Mouse (Mus musculus) limb, embryonic 13.5 days (tissue): Measurements from ENCODE around the gene Spire2. TPM values are rescaled to one million over a fixed set of nuclear protein-coding genes. Genes with fewer than 3 reads are reported as not detected.

Experiments used
- ATAC-seq: fragments of 200-750 bp; cut with Nextera tagmentation; 2 replicates; pipeline ENCODE4 v1.8.0; 2017; ENCODE audit warnings: low read depth, moderate number of reproducible peaks, moderate TSS enrichment; ENCODE audit not compliant: low FRiP score
- H3K27ac ChIP-seq: fragments of 300-500 bp; sonication (generic); 2 replicates; pipeline ENCODE4 v1.5.1; 2015; ENCODE audit warnings: inconsistent platforms, mild to moderate bottlenecking, moderate library complexity
- H3K27me3 ChIP-seq: fragments of 300-500 bp; sonication (generic); 2 replicates; pipeline ENCODE4 v1.6.1; 2015; ENCODE audit warnings: mild to moderate bottlenecking, inconsistent platforms
- H3K36me3 ChIP-seq: fragments of 300-500 bp; sonication (generic); 2 replicates; pipeline ENCODE4 v1.6.1; 2015; ENCODE audit warnings: inconsistent platforms, mild to moderate bottlenecking, moderate library complexity
- H3K4me1 ChIP-seq: fragments of 300-500 bp; sonication (generic); 2 replicates; pipeline ENCODE4 v1.6.1; 2015; ENCODE audit warnings: inconsistent platforms
- H3K4me2 ChIP-seq: fragments of 300-500 bp; sonication (generic); replicated peaks from 2 replicates; pipeline ENCODE4 v1.6.1; 2015; ENCODE audit warnings: inconsistent platforms, mild to moderate bottlenecking, moderate library complexity
- H3K4me3 ChIP-seq: fragments of 300-500 bp; sonication (generic); 2 replicates; pipeline ENCODE4 v1.5.1; 2015; ENCODE audit warnings: moderate library complexity, mild to moderate bottlenecking, inconsistent platforms
- H3K9ac ChIP-seq: fragments of 300-500 bp; sonication (generic); 2 replicates; pipeline ENCODE4 v1.6.1; 2015; ENCODE audit warnings: mild to moderate bottlenecking, inconsistent platforms
- H3K9me3 ChIP-seq: fragments of 300-500 bp; sonication (generic); 2 replicates; pipeline ENCODE4 v1.6.1; 2016; ENCODE audit warnings: inconsistent platforms
- WGBS: fragments of 180-500 bp; shearing (Covaris S2); methylation state at CpG from one replicate; pipeline ENCODE4 v1.1.7; 2015; 5-methylcytosine and 5-hydroxymethylcytosine counted together
- polyA plus RNA-seq: library from polyadenylated mRNA; unstranded; fragments of >200 nt; fragmentation: Nextera tagmentation; extraction: Ambion mirVana; gene quantifications from 2 replicates; pipeline ENCODE4 v1.2.1, GENCODE M21; 2015

The Spire2 gene
- polyA plus RNA-seq, 1 experiment from 2014 or later: 0.80 TPM

- ATAC-seq: no peak
- H3K4me2 ChIP-seq: no peak overlapping the region
- H3K27ac ChIP-seq: no peak overlapping the region
- H3K4me1 ChIP-seq: peaks cover 7% of the 10 kb centered on the region
- H3K9me3 ChIP-seq: no peaks in the 10 kb centered on the region
- 88% methylated on average over 3 of the region's 3 CpGs for WGBS
- no peaks in the 10 kb centered on the region for H3K36me3 ChIP-seq
- H3K27me3 ChIP-seq: peaks cover 31% of the 10 kb centered on the region
- no peak overlapping the region for H3K4me3 ChIP-seq
- H3K9ac ChIP-seq: no peak overlapping the region
Observed at GRCm38 (mm10) chr8:123337475-123337874, 5.0 kb downstream of the Spire2 start.

- no peak overlapping the region for H3K27ac ChIP-seq
- no peak for ATAC-seq
- H3K9me3 ChIP-seq: no peaks in the 10 kb centered on the region
- no peaks in the 10 kb centered on the region for H3K36me3 ChIP-seq
- no peak overlapping the region for H3K9ac ChIP-seq
- no peak overlapping the region for H3K4me2 ChIP-seq
- H3K4me3 ChIP-seq: no peak overlapping the region
- H3K4me1 ChIP-seq: no peaks in the 10 kb centered on the region
- H3K27me3 ChIP-seq: peaks cover 7% of the 10 kb centered on the region; the same call in 1 of the 2 replicates
- WGBS: 95% methylated on average over 4 of the region's 4 CpGs
Observed at GRCm38 (mm10) chr8:123340071-123340470, 7.6 kb downstream of the Spire2 start.

GRCm38 (mm10) chr8:123341040-123342015 lies 8.8 kb downstream of the Spire2 start:
- Histone ChIP-seq H3K9ac (no peak overlapping the region), H3K4me1 (no peaks in the 10 kb centered on the region), H3K27ac (no peak overlapping the region), H3K36me3 (no peaks in the 10 kb centered on the region), H3K9me3 (no peaks in the 10 kb centered on the region), H3K27me3 (no peaks in the 10 kb centered on the region), H3K4me3 (no peak overlapping the region), H3K4me2 (no peak overlapping the region)
- 84% methylated on average over 27 of the region's 27 CpGs for WGBS
- no peak for ATAC-seq

- H3K27ac ChIP-seq: no peak overlapping the region
- H3K4me2 ChIP-seq: no peak overlapping the region
- WGBS: 82% methylated on average over 8 of the region's 8 CpGs
- H3K4me1 ChIP-seq: no peaks in the 10 kb centered on the region
- H3K9me3 ChIP-seq: no peaks in the 10 kb centered on the region
- no peak overlapping the region for H3K9ac ChIP-seq
- no peak overlapping the region for H3K4me3 ChIP-seq
- H3K36me3 ChIP-seq: no peaks in the 10 kb centered on the region
- no peaks in the 10 kb centered on the region for H3K27me3 ChIP-seq
- no peak for ATAC-seq
Observed at GRCm38 (mm10) chr8:123342253-123342652, 9.7 kb downstream of the Spire2 start.

GRCm38 (mm10) chr8:123342911-123343310 lies 10.4 kb downstream of the Spire2 start:
- ATAC-seq: no peak
- Histone ChIP-seq H3K27me3 (no peaks in the 10 kb centered on the region), H3K4me2 (no peak overlapping the region), H3K36me3 (no peaks in the 10 kb centered on the region), H3K4me3 (no peak overlapping the region), H3K27ac (no peak overlapping the region), H3K4me1 (peaks cover 4% of the 10 kb centered on the region; the same call in 1 of the 2 replicates), H3K9me3 (no peaks in the 10 kb centered on the region), H3K9ac (no peak overlapping the region)
- 72% methylated on average over 7 of the region's 7 CpGs for WGBS

DNA sequence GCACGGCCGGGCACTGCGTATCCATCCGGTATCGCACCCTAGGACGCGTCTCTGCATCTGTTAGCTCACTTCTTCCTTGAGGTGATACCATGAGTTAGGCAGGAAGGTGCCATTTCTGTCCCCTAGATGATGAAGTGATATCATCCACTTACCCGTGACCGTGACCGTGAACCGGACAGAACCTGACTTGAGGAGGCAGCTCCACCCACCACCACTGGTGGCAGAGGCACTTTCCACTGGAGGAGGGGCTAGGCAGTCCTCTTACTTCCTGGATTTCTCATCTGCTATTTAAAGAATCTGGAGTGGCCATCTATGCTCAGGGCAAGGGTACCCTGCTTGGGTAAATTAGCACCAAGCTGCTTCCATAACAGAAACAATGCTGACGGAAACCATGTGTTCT lies 10.9 kb downstream of the Spire2 start:
- Histone ChIP-seq H3K9ac (no peak overlapping the region), H3K27me3 (no peaks in the 10 kb centered on the region), H3K4me1 (peaks cover 9% of the 10 kb centered on the region), H3K27ac (no peak overlapping the region), H3K9me3 (no peaks in the 10 kb centered on the region), H3K4me3 (no peak overlapping the region), H3K36me3 (no peaks in the 10 kb centered on the region), H3K4me2 (no peak overlapping the region)
- no peak for ATAC-seq
- WGBS: 81% methylated on average over 12 of the region's 12 CpGs

GRCm38 (mm10) chr8:123345135-123345534 lies 12.6 kb downstream of the Spire2 start:
- Histone ChIP-seq H3K27ac (no peak overlapping the region), H3K9me3 (no peaks in the 10 kb centered on the region), H3K4me1 (peaks cover 16% of the 10 kb centered on the region), H3K4me2 (no peak overlapping the region), H3K36me3 (no peaks in the 10 kb centered on the region), H3K27me3 (no peaks in the 10 kb centered on the region), H3K9ac (no peak overlapping the region), H3K4me3 (no peak overlapping the region)
- 79% methylated on average over 8 of the region's 8 CpGs for WGBS
- no peak for ATAC-seq

GRCm38 (mm10) chr8:123345856-123346255 lies 13.3 kb downstream of the Spire2 start:
- peaks cover 16% of the 10 kb centered on the region for H3K4me1 ChIP-seq
- WGBS: 84% methylated on average over 6 of the region's 6 CpGs
- no peaks in the 10 kb centered on the region for H3K27me3 ChIP-seq
- no peak overlapping the region for H3K27ac ChIP-seq
- H3K9me3 ChIP-seq: no peaks in the 10 kb centered on the region
- H3K4me3 ChIP-seq: no peak overlapping the region
- no peak for ATAC-seq
- no peak overlapping the region for H3K4me2 ChIP-seq
- H3K9ac ChIP-seq: no peak overlapping the region
- no peaks in the 10 kb centered on the region for H3K36me3 ChIP-seq

GRCm38 (mm10) chr8:123347293-123347692 lies 14.8 kb downstream of the Spire2 start:
- Histone ChIP-seq H3K27me3 (no peaks in the 10 kb centered on the region), H3K27ac (no peak overlapping the region), H3K4me2 (no peak overlapping the region), H3K9me3 (no peaks in the 10 kb centered on the region), H3K4me1 (peaks cover 16% of the 10 kb centered on the region), H3K36me3 (no peaks in the 10 kb centered on the region), H3K9ac (no peak overlapping the region), H3K4me3 (no peak overlapping the region)
- 72% methylated on average over 2 of the region's 2 CpGs for WGBS
- ATAC-seq: no peak

DNA sequence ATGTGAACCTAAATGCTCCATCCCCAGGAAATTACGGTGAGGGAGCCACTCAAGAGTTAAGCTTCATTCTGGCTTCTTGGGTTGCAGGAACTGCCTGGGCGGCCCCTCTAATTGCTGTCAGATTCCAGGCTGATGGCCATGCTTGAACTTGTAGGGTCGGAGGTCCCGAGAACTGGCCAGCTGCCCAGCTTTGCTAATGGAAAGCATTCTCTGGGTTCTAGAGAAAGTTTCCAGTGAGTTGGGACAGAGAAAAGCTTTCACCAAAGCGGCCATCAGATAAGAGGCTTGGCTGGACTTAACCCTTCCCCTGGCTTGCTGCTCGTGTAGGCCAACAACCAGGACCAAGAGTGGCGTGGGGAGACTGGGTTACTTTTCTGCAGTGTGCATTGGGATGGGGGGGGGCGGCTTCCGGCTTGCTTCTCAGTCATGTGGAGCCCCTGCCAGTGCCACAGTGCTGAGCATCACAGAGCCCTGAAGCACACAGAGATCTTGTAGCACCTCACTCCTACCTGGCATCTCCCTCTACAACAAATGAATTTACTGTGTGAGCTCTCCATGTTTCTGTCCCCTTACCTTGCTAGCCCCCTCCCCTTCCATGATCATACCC lies 15.8 kb downstream of the Spire2 start:
- peaks cover 7% of the 10 kb centered on the region; the same call in 1 of the 2 replicates for H3K27me3 ChIP-seq
- no peak overlapping the region for H3K9ac ChIP-seq
- no peak overlapping the region for H3K4me3 ChIP-seq
- H3K4me1 ChIP-seq: peaks cover 16% of the 10 kb centered on the region
- WGBS: 30% methylated on average over 9 of the region's 9 CpGs
- H3K4me2 ChIP-seq: 0 out of 2 replicates have a peak overlapping the region, but pooled peaks have one; percentile 7
- no peaks in the 10 kb centered on the region for H3K36me3 ChIP-seq
- no peak for ATAC-seq
- no peaks in the 10 kb centered on the region for H3K9me3 ChIP-seq
- H3K27ac ChIP-seq: no peak overlapping the region

DNA sequence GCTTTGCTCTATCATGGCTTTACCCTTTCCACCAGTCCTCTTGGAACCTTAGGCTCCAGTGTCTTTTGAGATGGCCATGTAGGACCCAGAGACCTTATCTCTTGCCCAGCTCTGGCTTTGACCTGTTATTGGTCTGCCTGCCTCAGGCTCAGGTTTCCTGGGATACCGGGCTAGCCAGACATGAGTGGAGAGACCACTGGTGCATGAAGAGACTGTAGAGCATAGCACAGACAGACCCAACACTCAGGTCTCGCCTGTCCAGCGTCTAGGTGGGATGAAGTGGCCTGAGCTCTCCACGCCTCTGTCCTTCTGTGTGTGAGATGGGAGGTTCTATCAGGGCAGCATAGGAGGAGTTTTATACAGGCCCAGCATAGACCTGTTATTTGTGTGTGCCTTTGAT lies 16.6 kb downstream of the Spire2 start:
- Histone ChIP-seq H3K36me3 (no peaks in the 10 kb centered on the region), H3K27ac (no peak overlapping the region), H3K9ac (no peak overlapping the region), H3K27me3 (peaks cover 14% of the 10 kb centered on the region), H3K4me3 (no peak overlapping the region), H3K4me1 (peaks cover 16% of the 10 kb centered on the region), H3K9me3 (no peaks in the 10 kb centered on the region), H3K4me2 (no peak overlapping the region)
- 82% methylated on average over 4 of the region's 4 CpGs for WGBS
- ATAC-seq: no peak

DNA sequence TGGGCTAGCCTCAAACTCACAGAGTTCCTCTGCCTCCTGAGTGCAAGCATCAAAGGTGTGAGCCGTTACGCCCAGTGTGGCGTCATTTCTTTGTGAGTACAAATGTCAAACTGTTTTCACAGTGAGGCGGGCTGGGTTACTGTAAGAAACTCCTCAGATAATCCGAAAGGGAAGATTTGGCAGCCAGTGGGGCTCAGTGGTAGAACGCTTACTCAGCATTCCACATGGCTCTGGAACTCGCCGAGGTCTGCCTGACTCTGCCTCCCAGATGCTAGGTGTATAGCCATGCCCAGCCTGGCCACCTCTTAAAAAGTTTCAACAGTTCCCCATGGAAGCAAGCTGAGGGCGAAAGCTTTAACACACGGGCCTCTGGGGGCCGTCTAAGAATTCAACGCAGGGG lies 19.6 kb downstream of the Spire2 start:
- H3K4me2 ChIP-seq: no peak overlapping the region
- 80% methylated on average over 12 of the region's 12 CpGs for WGBS

More for the DNA sequence above, 19.6 kb downstream of the Spire2 start:
- Histone ChIP-seq H3K36me3 (no peaks in the 10 kb centered on the region), H3K4me1 (peaks cover 16% of the 10 kb centered on the region), H3K27me3 (peaks cover 16% of the 10 kb centered on the region), H3K27ac (no peak overlapping the region), H3K4me3 (no peak overlapping the region), H3K9me3 (no peaks in the 10 kb centered on the region), H3K9ac (no peak overlapping the region)
- no peak for ATAC-seq
